Mouse (Mus musculus) frontal cortex, adult (tissue): Measurements from ENCODE around the gene 2610001J05Rik.
"Not testable (repeated sequence)": the region's sequence is repeated elsewhere in the genome, so short reads cannot be mapped to it uniquely, and the experiment has no call there.

ENCODE experiments used
- ATAC-seq: cut with Nextera tagmentation; 2 replicates; pipeline ENCODE4 v1.9.2; 2017; ENCODE audit warnings: mild to moderate bottlenecking, moderate library complexity, mixed read lengths; ENCODE audit not compliant: low TSS enrichment

The 2610001J05Rik gene

DNA sequence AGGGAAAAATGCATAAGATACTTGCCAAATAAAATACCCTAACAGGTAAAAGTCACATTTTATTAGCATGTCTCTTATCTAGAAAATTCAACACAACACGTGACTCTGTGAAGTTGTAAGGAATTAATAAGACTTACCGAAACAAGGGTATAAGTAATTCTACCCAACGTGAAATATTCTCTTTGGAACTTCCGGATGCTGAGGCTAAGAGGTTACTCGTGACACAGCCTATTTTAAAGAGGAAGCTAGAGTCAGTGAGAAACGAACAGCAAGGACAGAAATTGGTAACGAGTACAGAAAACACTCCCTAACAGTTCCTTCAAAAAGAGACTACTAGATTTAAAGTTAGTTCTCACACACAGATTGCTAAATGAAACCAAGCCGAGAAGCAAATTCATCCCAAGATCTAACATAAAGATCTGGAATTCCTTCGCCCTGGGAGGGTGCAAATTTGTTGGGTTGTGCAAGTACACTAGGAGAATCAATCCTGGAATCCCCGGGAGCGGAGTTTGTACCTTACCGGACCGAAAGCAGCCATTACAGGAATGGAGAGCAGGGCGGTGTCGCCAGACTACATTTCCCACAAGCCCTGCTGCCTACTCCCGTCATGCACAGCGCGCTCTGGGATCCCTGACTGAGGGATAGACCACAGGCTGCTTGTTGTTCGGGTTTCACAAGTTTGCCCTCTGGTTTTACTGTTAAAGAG lies at the start of gene 2610001J05Rik:
2610001J05Rik (minus strand) TSS at position 600 of the 706 bp plus-strand sequence.
- ATAC-seq: peak; percentile 100

DNA sequence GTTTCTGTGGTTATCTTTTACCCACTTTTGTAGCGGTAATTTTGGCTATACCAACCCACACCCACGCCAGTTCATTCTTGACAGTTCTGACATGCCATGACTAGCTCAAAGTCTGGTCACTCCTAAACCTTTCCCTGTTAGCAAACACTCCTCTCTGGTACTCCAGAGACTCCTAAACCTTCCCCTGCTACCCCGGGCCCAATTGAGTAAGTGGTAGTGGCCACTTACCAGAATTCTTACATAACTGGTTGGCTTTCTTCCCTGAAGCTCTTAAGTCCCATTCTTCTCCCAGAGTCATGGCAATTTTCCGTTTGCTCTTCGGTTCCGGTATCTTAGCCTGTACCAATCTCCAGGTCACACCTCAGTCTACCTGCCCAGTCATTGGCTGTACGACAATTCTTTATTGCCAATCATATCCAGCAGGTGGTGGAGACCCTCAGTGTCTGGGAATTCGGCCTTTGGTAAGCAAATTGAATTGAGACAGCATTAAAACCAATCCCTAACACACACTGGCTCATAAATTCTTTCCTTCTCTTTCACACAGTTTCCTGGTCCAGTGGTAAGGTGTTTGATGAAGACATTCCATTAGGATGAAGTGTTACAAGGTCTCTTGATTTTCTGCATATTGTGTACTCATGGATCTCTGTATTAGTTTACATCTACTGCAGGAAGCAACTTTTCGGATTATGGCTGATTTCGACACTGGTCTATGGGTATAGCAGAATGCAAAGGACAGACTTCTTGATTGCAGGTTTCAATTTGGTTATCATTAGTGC lies 38.6 kb upstream of the 2610001J05Rik start:
- no peak for ATAC-seq

DNA sequence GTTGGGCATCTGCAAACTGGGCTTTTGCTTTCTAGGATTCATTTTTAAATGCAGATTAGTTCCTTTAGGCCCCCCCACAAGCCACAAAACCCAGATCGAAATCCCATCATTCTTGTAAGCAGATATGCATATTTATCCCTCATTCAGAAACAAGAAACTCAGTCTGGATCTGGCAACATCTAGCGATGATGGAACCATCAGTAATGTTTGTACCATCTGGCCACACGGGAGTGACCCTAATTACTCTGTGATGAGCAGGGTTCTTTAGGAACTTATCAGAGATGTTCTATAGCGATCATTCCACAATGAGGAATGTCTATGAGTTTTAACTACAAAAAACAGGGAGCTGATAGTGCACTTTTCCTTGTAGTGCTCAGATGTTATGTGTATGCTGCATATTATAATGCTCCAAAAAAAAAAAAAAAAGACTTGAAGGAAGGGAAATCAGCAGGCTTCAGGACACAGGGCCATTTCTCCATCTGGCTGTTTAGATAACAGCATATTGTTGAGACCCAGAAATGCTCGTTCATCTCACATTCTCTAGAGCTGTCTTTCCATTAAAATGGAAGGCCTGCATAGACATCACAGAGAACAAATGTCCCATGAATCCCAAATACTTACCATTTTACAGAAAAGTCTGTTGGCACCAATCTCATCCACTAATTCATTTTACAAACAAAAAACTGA lies 31.8 kb upstream of the 2610001J05Rik start:
- no peak for ATAC-seq

DNA sequence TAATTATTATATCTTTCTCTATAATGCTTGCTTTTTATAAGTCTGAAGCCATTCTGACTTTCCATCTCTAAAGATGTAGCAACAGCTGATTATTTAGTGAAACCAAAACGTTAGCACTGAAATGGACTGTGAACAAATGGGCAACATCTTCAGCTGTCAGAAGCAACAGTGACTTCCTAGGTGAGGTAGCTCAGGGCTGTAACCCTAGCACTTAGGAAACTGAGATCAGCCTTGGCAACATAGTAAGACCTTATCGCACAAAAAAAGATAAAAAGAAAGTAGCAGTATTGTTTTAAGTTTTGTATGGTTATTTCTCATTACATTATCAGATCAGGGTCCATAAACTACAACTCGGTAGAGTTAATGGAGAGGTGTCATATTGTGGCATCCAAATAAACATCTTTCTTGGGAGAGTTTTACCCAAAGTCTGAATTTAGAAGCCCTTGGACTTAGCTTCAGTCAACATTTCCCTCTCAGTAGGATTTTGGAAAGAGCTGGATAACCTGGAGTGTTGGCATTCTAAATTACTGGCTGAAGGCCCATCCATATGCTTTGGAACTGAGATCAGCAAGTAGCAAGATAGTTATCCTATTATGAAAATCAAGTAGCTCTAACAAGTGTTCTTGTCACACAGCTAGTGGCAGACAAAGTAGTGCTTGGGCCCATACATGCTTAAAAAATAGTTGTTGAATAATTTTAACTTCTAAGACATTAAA lies 13.7 kb upstream of the 2610001J05Rik start:
- ATAC-seq: no peak

DNA sequence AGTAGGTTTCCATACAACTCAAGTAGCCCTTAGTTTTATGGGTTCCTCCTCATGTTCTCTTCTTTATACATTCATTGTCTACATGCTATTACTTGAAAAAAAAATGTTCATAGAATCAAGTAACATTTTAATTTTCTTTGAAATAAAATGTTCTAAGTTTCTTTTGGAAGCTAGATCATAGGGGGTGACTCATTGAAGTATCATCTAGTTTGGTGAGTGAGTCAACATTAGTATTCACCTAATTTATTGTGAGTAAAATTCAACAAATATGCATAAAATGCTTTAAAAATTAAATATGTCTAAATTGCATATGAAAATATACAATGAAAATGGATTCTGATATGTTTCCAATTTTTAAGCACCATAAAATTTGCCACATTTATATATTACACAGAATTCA lies 11.6 kb upstream of the 2610001J05Rik start:
- no peak for ATAC-seq

DNA sequence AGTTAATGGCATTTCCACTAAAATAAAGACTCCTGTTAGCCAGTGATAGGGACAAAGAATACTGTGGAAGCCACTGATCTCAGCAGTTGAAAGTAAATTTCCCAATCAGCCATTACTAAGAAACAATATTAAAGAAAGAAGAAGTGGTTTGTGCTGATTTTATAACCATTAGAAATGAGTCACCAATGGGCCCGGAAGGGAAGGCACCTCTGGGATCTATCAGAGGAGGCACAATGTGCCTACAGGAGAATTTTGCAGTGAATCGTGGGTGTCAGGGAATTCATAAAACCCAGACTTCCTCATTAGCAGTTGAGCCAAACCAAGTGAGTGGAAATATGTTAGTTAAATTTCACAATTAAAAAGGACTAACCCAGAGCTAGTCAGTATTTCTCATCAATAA lies 2.6 kb upstream of the 2610001J05Rik start:
- no peak for ATAC-seq

DNA sequence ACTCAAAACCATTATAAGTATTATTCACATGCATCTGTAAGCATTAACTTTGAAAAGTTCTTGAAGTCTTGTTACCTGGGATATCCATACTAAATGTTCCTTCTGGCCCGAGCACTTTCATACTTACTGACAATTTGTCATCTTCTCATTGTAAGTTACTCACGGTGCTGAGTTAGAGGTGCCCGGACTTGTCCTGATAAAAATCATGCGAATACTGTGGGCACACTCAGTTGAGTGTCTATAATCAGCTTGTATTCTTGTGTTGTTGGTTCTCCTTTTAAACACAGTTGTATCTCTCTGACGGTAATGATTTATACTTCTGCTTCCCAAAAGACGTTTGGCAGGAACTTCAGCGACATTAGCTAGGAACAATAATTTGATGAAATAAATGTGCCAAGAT lies 758 bp upstream of the 2610001J05Rik start:
- no peak for ATAC-seq

DNA sequence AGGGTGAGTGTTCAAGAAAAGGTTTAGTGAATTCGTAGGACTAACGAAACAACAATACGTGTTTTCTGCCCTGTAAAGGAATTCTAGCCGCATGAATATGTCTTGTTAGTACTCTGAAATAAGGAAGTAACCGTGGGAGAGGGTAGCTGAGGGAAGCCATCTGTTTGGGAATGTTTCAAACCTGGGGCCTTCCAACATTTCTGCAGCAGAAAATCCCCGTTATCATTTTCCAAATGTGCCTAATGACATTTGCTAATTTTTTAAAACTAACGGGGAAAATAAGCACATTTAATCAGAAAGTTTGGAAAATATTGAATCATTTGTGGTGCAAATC lies 274 bp upstream of the 2610001J05Rik start:
- peak; percentile 84 for ATAC-seq

DNA sequence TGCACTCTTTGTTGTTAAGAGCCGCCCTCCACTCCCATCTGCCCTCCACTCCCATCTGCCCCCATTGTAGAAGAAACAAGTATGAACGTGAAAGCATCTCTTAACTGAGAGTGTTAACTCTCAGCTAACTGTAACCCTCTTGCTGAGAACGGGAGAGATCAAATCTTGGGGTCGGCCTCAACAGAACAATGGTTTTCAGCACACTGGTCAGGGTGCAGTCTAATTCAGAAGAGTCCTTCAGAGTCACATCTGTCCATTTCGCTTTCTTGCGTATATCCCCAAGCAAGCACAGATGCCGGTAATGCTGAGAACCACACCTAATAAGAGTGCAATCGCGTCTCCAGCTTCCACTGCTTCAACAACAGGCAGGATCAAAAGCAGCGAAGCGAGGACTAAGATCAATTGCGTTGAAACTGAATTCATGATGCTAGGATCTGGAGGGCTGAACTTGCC lies 1.0 kb downstream of the 2610001J05Rik start:
- no peak for ATAC-seq

DNA sequence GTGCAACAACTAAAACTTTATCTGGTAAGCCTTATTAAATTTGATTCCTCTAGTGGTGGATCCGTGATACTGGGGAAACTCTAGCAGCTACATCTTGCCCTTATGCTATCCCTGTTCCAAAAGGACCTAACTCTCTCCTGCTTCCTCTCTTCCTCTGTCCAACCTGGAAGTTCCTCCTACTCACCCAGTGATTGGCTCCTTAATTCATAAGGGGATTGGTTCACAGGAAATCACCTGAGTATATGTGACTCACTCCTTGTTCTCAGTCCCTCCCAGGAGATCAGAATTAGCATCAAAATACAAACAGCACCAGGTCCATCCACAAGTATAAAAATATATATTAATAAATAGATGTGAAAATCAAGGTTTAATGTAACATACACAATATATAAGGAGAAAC lies 10.7 kb downstream of the 2610001J05Rik start:
- ATAC-seq: no peak

DNA sequence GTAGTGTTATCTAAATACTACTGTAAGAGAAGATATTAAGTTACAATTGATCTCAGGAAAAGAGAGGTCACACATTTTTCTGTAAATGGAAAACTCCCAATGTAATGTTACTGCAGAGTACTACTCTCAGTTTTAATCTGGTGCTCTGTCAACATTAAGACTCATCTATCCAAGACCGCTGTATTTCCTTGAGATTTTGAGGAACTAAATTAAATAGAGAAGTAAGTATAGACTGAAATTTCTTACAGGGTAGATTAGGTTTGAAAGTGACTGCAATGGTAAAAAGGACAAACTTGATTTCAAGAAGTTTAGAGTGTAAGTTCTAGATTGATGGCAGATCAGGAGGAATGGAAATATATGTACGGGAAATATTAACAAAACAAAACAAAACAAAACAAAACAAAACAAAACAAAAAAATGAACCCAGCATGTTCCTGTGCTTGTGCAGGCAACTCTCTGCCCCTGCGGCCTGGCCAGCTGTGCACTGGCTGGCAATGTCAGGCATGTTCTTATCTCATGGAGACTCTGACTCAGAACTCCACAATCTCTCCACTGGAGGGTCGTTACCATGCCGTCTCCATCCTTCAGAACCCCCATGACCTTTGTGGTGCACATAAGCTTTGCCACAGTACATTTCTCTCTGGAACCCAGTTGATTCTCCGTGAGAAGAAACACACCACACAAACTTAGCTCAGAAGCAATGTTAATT lies 11.3 kb downstream of the 2610001J05Rik start:
- no peak for ATAC-seq

DNA sequence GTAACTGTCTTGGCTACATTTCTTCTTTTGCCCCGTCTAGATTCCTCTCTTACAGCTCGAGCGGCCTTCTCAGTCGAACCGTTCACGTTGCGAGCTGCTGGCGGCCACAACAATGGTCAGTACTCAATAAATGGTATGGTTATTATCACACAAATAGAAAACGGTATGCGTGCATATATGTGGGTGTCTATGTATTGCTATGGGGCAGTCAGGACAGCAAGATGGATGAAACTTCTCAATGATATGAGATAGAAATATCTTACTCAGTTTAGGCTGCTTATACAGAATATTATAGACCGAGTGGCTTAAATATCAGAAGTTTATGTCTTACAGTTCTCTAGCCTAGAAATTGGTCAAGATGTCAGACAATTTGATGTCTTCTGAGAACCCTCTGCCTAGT lies 17.1 kb downstream of the 2610001J05Rik start:
- ATAC-seq: no peak

DNA sequence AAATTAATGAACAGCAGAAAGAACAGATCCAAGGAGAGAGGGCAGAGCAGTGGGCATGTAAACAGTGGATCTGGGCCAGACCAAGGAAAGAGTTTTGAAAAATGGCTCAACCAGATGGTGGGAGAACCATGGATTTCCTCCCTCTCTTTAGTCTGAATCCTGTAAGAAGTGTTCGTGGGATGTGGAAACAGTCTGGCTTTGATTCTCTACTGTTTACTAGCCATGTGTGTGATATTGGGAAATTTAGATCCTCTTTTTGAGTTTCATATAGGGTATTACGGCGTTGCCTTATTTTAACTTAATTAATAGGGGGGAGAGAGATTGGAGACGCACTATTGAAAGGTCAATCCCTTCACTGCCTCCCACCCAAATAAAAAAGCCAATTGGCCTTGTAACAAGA lies 18.1 kb downstream of the 2610001J05Rik start:
- no peak for ATAC-seq

DNA sequence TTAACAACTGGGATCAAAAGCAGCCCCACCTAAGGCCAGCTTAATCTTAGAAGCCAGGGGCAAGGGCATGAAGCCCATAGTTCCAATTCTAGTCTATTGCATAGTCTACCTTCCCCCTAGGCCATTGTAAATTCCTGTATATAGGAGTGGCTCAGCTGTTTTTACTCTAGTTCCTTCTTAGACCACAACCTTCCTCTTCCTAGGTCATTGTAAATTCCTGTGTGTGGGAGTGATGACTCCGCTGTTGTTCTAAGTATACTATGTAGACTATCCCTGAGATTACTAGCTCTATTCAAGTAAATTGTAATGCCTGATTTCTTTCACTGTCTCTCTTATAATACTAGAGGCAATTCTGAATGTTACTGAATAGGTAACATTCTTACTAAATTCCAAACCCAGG lies 25.3 kb downstream of the 2610001J05Rik start:
- not testable (repeated sequence) for ATAC-seq

DNA sequence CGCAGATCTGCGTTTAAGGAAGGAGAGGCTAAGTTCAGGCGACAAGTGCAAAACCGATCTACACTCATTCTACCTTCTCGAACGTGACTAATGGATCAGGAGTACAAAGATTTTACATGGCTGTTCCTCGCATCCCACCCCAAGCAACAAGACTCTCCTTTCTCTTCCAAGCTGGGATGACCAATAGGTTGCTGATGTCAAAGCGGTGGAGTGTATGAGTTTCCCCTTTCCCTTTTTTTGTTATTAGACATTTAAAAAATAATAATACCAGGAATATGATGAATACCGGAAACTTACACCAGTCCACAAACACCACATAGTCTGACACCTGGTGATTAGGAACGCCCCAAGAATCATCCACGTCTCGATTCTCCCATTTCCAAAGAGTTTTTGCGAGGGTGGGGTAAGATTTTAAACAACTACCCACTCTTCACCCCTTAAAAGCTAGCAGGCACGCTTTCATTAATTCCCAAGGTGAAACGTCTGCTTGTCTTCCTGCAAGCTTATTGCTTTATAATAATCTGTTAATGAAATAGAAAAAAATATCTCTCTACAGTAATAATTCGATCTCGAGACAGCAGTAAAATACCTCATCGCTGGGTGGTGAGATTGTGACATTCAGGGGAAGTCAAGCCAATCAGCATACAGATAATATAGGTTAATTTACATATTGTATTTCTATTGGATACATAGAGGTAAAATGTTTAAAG lies 31.8 kb downstream of the 2610001J05Rik start, which contains the start of gene Gpr85:
Gpr85 (minus strand) TSS at position 598 of the 710 bp plus-strand sequence.
- peak; percentile 28; the same call in 1 of the 2 replicates for ATAC-seq

DNA sequence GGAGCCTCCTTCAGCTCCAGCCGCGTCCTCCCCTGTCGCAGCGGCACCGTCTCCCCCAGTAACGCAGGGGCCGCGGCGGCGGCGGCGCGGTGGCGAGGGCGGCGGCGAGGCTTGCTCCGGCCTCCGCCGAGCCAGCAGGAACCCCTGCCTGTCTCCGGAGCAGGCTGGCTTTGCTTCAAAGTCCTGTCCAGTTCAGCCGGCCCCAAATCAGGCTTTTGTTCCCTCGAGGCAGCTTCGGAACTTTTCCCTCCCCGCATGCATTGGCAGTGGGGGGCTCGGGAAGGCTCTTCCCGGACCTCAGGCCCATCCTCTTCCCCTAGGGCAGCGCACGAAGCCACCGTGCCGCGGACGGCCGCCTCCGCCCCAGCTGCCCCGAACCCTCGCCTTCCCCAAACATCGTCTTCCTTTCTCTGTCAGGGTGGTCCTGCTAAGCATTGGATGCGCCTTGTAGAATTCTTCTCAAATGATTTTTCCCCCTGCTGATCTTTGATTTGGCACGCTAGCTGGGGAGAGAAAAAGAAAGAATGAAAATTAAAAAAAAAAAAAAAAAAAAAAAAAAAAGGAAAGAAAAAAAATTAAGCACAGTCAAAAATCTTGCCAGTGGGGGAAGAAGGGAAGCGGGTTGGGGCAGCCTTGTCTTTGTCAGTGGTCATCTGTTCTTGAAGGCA lies 32.5 kb downstream of the 2610001J05Rik start:
- ATAC-seq: peak; percentile 78

DNA sequence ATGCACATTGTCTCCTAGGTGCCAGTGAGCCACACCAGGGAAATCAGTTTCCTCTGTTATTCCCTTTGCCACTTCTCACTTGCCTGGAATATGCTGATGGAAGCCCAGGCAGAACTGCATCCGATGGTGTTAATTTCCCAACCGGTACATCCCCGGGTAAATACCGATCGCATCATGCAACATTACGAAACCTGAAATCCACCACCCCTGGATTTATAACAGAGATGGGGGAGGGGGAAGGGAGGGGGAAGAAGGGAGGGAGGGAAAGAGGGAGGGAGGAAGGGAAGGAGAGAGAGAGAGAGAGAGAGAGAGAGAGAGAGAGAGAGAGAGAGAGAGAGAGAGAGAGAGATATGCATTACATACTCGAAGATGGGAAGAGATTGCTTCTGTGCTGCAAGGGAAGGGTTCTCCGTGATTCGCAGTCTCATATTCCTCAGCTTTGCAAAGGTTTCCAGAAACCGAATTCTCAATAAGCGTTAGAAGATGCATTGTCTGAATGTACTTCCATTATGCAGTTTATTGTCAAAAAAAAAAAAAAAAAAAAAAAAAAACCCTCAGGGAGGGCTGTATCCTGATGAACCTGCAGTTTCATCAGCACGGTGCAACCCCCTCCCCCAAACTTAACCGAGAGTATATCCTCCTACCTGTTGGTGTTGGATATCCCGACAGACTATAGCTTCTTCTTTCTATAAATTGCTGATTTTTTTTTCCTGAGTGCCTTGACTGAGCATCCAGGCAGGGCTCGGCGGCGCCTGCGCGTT lies 33.2 kb downstream of the 2610001J05Rik start:
- peak; percentile 9 for ATAC-seq

DNA sequence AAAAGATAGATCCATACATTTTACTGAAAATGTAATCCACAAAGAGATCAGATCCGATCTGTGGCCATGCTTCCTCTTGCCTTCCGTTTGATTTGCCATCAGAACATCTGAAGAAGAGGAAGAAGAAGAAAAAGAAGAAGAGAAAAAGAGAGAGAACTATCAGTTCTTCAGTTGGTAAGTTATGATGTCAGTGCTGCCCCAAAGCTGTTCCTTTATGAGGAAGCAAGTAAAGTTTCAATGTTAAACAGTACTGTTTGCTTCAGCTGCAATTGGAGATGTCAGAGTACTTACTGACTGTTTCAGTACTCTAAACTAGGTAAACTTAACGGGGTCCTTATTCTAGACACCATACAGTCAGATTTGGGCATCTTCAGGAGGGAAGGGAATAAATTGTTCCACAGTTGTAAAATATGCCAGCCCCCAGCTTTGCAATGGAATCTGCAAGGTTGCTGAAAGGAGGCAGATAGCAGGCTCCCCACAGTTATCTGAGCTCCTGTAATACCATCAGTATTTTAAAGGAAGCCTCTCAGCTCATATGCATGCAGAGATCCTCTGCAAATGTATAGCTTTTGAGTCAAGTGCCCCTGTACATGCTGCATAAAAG lies 34.2 kb downstream of the 2610001J05Rik start:
- ATAC-seq: 0 out of 2 replicates have a peak, but pooled peaks have one; percentile 7
